Mouse (Mus musculus) midbrain, embryonic 12.5 days (tissue): ENCODE data around the gene Mcm5. TPM values are rescaled to one million over a fixed set of nuclear protein-coding genes. Genes with fewer than 3 reads are reported as not detected.

Experiments used
- ATAC-seq: fragments of 200-750 bp; cut with Nextera tagmentation; 2 replicates; pipeline ENCODE4 v1.8.0; 2017; ENCODE audit warnings: low read depth, moderate TSS enrichment, moderate library complexity; ENCODE audit not compliant: low FRiP score
- H3K27ac ChIP-seq: fragments of 300-500 bp; sonication (generic); replicated peaks from 2 replicates; pipeline ENCODE4 v1.5.1; 2016; ENCODE audit warnings: mild to moderate bottlenecking
- H3K27me3 ChIP-seq: fragments of 300-500 bp; sonication (generic); 2 replicates; pipeline ENCODE4 v1.6.1; 2016; ENCODE audit warnings: mild to moderate bottlenecking
- H3K36me3 ChIP-seq: fragments of 300-500 bp; sonication (generic); 2 replicates; pipeline ENCODE4 v1.6.1; 2016
- H3K4me1 ChIP-seq: fragments of 300-500 bp; sonication (generic); 2 replicates; pipeline ENCODE4 v1.6.1; 2016
- H3K4me2 ChIP-seq: fragments of 300-500 bp; sonication (generic); replicated peaks from 2 replicates; pipeline ENCODE4 v1.6.1; 2016; ENCODE audit warnings: mild to moderate bottlenecking, moderate library complexity
- H3K4me3 ChIP-seq: fragments of 300-500 bp; sonication (generic); 2 replicates; pipeline ENCODE4 v1.5.1; 2016; ENCODE audit warnings: mild to moderate bottlenecking
- H3K9ac ChIP-seq: fragments of 300-500 bp; sonication (generic); replicated peaks from 2 replicates; pipeline ENCODE4 v1.6.1; 2016; ENCODE audit warnings: mild to moderate bottlenecking, moderate library complexity
- H3K9me3 ChIP-seq: fragments of 300-500 bp; sonication (generic); 2 replicates; pipeline ENCODE4 v1.6.1; 2016; ENCODE audit warnings: mild to moderate bottlenecking
- WGBS: fragments of 180-500 bp; shearing (Covaris S2); methylation state at CpG from one replicate; pipeline ENCODE4 v1.1.7; 2016; 5-methylcytosine and 5-hydroxymethylcytosine counted together
- polyA plus RNA-seq: library from polyadenylated mRNA; unstranded; fragments of >200 nt; fragmentation: Nextera tagmentation; extraction: Ambion mirVana; gene quantifications from 2 replicates; pipeline ENCODE4 v1.2.1, GENCODE M21; 2016

Gene Mcm5
- polyA plus RNA-seq, 1 experiment from 2014 or later, result 152 TPM

DNA sequence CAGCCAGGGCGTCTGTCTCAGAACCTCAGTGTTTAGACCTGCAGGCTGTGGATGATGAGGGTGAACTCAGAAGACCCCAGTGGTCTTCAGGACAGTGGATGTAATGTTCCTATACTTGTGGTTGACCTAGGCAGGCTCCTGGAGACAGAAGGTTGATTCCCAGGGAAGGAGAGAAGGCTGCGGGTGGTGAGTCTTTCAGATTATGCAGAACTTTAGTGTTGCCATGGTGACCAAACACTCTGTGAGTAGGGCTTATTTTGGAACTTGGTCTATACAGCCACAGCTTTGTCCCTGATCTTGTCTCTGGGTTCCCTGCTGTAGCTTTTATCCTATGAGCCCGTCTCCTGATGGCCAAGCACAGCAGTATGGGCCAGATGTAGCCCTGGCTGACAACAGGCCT lies 28.2 kb downstream of the Mcm5 start:
- Histone ChIP-seq H3K4me2 (no peak overlapping the region), H3K27ac (no peak overlapping the region), H3K4me3 (no peak overlapping the region), H3K36me3 (no peaks in the 10 kb centered on the region), H3K27me3 (no peaks in the 10 kb centered on the region), H3K9ac (no peak overlapping the region), H3K9me3 (no peaks in the 10 kb centered on the region), H3K4me1 (peaks cover 5% of the 10 kb centered on the region; the same call in 1 of the 2 replicates)
- 39% methylated on average over 3 of the region's 3 CpGs for WGBS
- peak; percentile 2; the same call in 1 of the 2 replicates for ATAC-seq

GRCm38 (mm10) chr8:75150911-75151610 lies 41.7 kb downstream of the Mcm5 start:
- H3K36me3 ChIP-seq, result no peaks in the 10 kb centered on the region
- H3K9ac ChIP-seq, result no peak overlapping the region
- H3K27ac ChIP-seq, result no peak overlapping the region
- no peaks in the 10 kb centered on the region for H3K27me3 ChIP-seq
- no peak for ATAC-seq
- WGBS, result 82% methylated on average over 5 of the region's 5 CpGs
- H3K4me1 ChIP-seq, result no peaks in the 10 kb centered on the region
- H3K4me2 ChIP-seq, result no peak overlapping the region
- no peaks in the 10 kb centered on the region for H3K9me3 ChIP-seq
- no peak overlapping the region for H3K4me3 ChIP-seq

GRCm38 (mm10) chr8:75151743-75152142 lies 42.4 kb downstream of the Mcm5 start:
- Histone ChIP-seq H3K9me3 (no peaks in the 10 kb centered on the region), H3K36me3 (no peaks in the 10 kb centered on the region), H3K27ac (no peak overlapping the region), H3K4me1 (no peaks in the 10 kb centered on the region), H3K27me3 (no peaks in the 10 kb centered on the region), H3K4me2 (no peak overlapping the region), H3K4me3 (no peak overlapping the region), H3K9ac (no peak overlapping the region)
- WGBS, result 77% methylated on average over 4 of the region's 4 CpGs
- ATAC-seq, result no peak

- Histone ChIP-seq H3K4me1 (no peaks in the 10 kb centered on the region), H3K27me3 (no peaks in the 10 kb centered on the region), H3K4me3 (no peak overlapping the region), H3K4me2 (no peak overlapping the region), H3K27ac (no peak overlapping the region), H3K9me3 (no peaks in the 10 kb centered on the region), H3K9ac (no peak overlapping the region), H3K36me3 (no peaks in the 10 kb centered on the region)
- no peak for ATAC-seq
- WGBS, result 77% methylated on average over 2 of the region's 2 CpGs
Measured at GRCm38 (mm10) chr8:75152505-75153082, 43.2 kb downstream of the Mcm5 start.

DNA sequence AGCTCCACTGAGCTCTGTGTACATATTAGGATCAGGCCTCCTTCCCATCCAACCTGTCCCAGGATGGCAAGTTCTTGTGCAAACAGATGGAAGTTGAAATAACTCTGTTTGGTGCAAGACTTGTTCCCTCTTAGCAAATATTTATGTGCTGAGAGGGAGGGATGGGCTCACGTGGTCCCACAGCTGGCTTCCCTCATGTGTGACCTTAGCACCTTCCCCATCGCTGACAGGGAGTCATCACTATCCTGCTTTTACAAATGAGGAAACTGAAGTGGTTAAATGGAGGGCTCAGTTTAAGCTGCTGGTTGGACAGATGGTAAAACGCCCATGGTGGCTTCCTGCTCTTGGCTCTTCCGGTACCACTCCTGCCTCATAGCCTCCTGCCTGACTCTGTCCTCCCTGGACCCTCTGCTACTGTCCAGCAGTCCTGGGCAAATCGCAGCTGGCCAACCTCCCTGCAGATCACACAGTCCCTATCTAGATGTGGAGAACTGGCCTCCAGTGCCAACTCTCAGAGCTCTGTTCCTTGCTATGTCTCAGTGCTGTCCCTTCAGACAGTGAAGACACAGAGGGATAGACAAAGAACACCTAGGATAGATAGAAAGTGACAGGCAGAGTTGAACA lies 45.6 kb downstream of the Mcm5 start:
- no peak overlapping the region for H3K27ac ChIP-seq
- no peak overlapping the region for H3K4me2 ChIP-seq
- H3K9me3 ChIP-seq, result no peaks in the 10 kb centered on the region
- no peaks in the 10 kb centered on the region for H3K4me1 ChIP-seq
- no peak overlapping the region for H3K4me3 ChIP-seq
- no peaks in the 10 kb centered on the region for H3K36me3 ChIP-seq
- no peak for ATAC-seq
- 85% methylated on average over 5 of the region's 5 CpGs for WGBS
- H3K27me3 ChIP-seq, result no peaks in the 10 kb centered on the region
- no peak overlapping the region for H3K9ac ChIP-seq

GRCm38 (mm10) chr8:75155740-75156322 lies 46.5 kb downstream of the Mcm5 start:
- Histone ChIP-seq H3K9ac (no peak overlapping the region), H3K27ac (no peak overlapping the region), H3K9me3 (no peaks in the 10 kb centered on the region), H3K4me2 (no peak overlapping the region), H3K36me3 (no peaks in the 10 kb centered on the region), H3K27me3 (no peaks in the 10 kb centered on the region), H3K4me1 (no peaks in the 10 kb centered on the region), H3K4me3 (no peak overlapping the region)
- 74% methylated on average over 2 of the region's 2 CpGs for WGBS
- no peak for ATAC-seq

DNA sequence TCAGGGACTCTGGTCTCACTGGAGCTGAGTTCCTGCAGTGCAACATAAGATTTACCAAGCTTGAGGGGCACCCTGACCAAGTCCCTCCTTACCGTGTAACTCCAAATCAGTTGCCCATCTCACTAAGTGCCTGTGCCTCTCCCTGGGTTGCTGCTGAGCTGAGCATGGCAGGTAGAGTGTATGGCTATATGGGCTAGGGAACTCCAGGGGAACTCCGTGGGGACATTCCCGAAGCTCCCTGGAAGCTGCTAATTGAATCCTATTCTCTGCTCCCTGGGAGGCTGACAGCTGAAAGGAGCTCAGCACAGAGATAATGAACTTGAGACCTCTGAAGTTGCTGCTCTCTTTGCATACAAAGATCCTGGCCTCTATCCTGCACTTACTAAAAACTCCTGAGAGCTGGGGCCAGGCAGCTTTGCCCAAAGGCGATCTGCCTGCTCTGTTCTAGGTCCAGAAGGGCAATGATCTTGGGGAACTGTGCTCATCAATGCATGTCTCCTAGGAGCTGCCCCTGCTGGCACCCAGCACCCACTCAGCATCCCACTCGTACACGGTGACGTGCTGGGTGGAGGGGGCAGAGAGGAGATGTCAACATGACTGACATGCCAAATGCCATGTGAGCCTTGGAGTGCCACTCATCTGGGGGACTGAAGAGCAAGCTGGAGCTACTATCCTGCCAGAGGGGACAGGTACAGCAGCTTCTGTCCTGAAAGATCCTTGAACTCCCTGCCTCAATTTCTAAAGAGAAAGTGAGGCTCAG lies 48.3 kb downstream of the Mcm5 start:
- Histone ChIP-seq H3K27ac (no peak overlapping the region), H3K4me2 (no peak overlapping the region), H3K36me3 (no peaks in the 10 kb centered on the region), H3K9me3 (no peaks in the 10 kb centered on the region), H3K27me3 (no peaks in the 10 kb centered on the region), H3K9ac (no peak overlapping the region), H3K4me1 (no peaks in the 10 kb centered on the region), H3K4me3 (no peak overlapping the region)
- 33% methylated on average over 7 of the region's 7 CpGs for WGBS
- ATAC-seq, result no peak

GRCm38 (mm10) chr8:75169363-75169762 lies 60.0 kb downstream of the Mcm5 start:
- Histone ChIP-seq H3K36me3 (no peaks in the 10 kb centered on the region), H3K27ac (no peak overlapping the region), H3K9ac (no peak overlapping the region), H3K27me3 (no peaks in the 10 kb centered on the region), H3K4me3 (no peak overlapping the region), H3K9me3 (no peaks in the 10 kb centered on the region), H3K4me2 (no peak overlapping the region), H3K4me1 (no peaks in the 10 kb centered on the region)
- ATAC-seq, result no peak
- WGBS, result 82% methylated on average over 5 of the region's 5 CpGs

DNA sequence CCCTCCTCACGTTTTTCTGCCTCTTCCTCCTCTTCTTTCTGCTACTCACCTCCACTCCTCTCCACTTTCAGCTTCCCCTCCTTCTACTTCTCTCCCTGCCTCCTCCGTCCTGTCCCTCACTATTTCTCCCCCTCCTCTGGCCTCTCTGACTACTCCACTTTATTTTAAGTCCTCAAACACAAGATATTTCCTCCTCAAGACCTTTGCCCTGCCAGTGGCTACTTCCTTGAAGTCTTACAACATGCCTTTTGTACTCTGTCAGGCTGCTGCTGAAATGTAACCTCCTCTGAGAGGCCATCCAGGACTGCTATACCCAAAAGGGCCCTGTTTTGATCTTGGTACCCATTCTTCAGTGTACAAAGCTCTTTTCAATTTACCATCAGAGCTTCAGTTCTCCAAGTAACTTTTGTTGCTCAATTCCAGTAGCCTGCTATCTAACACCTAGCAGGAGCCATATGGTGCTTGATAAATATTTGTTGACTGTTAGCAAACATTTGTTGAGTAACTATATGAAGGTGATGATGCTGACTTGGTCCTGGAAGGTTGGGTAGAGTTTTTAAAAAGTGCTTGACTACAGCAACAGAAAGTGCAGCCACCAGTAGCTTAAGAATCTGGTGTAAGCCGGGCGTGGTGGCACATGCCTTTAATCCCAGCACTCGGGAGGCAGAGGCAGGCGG lies 62.8 kb downstream of the Mcm5 start:
- Histone ChIP-seq H3K27me3 (no peaks in the 10 kb centered on the region), H3K36me3 (no peaks in the 10 kb centered on the region), H3K4me2 (no peak overlapping the region), H3K9me3 (no peaks in the 10 kb centered on the region), H3K9ac (no peak overlapping the region), H3K27ac (no peak overlapping the region), H3K4me1 (no peaks in the 10 kb centered on the region), H3K4me3 (no peak overlapping the region)
- WGBS, result 80% methylated on average over 6 of the region's 6 CpGs
- no peak for ATAC-seq
